Mouse (Mus musculus) frontal cortex, adult 2 months (tissue): ENCODE measurements at regions not wholly inside any gene's neighbourhood (a gene's known extent, or its start where the extent isn't known, plus 50 kb on each side); places are given as distances from the start of the nearest gene placed in this dataset.
A peak's percentile ranks its signal among the peaks of the same experiment; 100 is the strongest.

Experiments
- DNase-seq, 2 experiments: peaks; one replicate each; pipeline ENCODE4 v3.0.0; 2022; ENCODE audit warnings: low spot score in 1 of 2; ENCODE audit errors: extremely low spot score in 1 of 2

GRCm38 (mm10) chr16:78040149-78040920 is 261.0 kb upstream of the Cxadr start:
- DNase-seq, result no peak

DNA sequence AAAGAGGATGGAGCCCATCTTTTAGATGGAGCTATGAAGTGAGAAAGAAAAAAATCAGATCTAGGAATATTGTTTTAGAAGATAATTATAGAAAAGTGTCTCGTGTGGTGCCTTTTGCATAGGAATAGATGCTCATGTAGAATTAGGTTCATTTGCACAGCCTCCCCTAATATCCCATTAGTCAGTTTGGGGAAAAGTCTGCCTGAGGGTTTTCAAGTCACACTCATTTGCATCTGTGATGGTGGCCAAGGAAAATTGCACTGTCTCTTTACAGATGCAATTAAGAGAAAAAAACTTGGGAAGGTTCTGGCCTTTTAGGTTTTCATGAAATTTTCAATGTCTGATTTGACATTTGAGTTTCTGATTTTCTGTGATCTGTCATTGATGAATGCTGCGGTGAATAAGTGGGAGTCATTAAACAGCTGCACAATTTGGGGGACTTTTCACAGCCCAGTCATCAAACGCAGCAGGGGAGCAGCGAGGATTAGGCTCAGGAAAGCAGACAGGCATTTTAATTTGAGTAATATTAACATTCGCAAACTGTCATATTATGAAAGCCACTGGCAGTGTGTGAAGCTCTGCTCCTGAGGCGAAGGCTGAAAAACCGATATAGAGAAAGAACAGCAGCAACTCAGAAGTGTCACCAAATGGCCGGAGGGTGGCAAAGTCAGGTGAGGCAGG is 281.5 kb upstream of the Cxadr start:
- DNase-seq, result no peak

- DNase-seq, result no peak
Observed at GRCm38 (mm10) chr16:78015401-78015800, 285.9 kb upstream of the Cxadr start.

GRCm38 (mm10) chr16:78013049-78013819 is 288.1 kb upstream of the Cxadr start:
- DNase-seq, result no peak

DNA sequence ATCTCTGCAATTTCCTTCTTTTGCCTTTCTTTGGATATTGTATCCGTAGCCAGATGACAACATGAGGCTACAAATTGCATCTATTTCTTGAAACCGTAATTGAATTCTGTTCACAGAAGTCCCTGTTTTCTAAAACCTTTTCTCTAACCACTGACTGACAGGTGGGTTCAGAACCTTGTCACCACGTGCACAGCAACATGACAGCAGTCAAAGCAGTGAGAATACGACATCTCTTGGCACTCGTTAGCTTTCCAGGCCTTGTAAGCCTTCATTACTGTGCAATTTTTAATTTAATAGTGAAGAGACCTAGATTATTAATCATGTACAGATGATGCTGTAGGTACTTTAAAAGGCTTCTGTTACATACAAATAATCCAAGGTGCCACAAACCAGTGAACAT is 297.3 kb upstream of the Cxadr start:
- DNase-seq, result no peak

DNA sequence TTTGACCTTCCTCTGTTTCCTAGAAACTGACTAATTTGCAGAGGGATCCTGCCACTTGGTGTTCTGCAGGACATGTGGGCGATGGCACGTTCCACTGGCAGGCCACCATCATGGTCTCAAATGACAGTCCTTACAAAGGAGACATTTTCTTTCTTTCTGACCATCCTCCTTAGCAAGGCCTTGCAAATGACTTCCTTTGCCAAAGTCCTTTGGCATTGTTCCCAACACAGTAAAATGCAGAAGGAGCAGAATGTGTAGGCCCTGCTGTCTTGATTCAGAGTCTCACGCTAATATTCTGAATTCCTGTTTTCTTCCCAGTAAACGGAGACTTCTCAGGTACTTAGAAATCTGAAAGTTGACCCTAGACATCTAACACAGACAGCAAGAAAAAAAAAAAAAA is 308.3 kb upstream of the Cxadr start:
- DNase-seq, result no peak

- no peak for DNase-seq
Observed at GRCm38 (mm10) chr16:77989791-77990325, 311.4 kb upstream of the Cxadr start.

GRCm38 (mm10) chr16:77989139-77989538 is 312.1 kb upstream of the Cxadr start:
- DNase-seq, result no peak

DNA sequence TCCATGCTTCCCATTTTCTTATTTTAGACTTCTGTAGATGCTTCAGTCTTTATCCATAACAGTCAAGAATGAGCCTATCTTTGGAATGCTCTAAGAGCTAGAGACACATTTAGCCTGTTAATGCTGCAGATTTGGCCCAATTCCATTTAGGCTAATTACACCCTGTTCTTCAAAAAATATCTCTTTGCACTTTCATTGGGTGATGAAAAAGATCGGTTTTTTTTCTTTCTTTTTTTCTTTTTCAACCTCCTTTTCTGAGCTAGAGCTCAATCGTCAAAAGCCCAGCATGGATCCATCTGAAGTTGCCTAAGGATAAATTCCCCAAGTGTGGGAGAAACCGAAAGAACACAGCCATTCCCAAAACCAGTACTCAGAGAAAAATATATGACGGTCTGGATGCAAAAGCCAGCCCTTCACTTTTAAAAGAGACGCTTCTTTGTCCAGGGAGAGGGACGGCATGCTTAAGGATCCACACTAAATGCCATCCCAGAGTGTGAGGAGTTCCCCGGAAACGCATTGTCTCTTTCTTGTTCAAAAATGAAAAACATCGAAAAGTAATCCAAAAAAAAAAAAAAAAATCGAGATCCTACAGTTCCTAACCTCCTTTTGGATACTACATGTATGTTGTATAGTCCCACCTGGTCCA is 314.3 kb upstream of the Cxadr start:
- peak; percentile 4 to 49 for DNase-seq

- DNase-seq, result no peak
Observed at GRCm38 (mm10) chr16:77948785-77949184, 346.9 kb upstream of the Gm11146 start.

DNA sequence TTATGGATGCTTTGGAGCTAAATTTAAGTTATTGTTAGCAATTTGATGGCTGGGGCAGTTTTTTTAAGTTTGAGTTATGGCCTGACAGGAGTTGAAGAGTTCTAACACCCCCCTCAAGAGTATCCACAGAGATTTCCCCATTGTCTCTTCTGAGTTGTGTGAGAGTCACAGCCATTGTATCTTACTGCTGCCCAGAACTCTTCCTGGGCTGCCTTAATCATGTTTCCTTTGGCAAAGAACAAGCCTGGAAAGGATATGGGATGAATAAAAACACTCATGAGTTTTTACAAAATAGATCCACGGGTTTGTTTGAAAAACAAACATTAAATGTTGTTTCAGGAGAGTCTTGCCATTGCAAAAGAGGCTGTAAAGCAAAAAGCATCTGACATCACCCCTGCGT is 343.5 kb upstream of the Gm11146 start:
- DNase-seq, result no peak

- no peak for DNase-seq
Observed at GRCm38 (mm10) chr16:77931025-77931723, 329.3 kb upstream of the Gm11146 start.

- DNase-seq, result no peak
Observed at GRCm38 (mm10) chr16:77914160-77915070, 312.5 kb upstream of the Gm11146 start.

DNA sequence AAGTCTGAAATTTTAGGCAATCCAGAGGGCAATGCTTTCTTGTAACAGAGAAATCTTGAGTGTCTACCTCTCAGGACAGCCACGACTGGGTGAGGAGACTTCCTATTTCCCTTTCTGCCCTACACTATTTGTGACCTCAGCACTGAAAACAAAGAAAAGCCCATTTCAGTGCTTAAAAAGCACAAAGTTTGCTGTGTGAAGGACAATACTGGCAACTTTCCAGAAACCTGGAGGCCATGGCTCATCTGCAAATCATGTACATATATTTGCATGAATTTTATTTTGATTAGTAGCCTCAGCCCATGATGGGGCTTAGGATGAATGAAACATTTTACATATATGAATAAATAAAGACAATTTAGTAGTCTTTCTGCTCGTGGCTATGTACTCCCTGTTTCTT is 292.4 kb upstream of the Gm11146 start:
- DNase-seq, result no peak

DNA sequence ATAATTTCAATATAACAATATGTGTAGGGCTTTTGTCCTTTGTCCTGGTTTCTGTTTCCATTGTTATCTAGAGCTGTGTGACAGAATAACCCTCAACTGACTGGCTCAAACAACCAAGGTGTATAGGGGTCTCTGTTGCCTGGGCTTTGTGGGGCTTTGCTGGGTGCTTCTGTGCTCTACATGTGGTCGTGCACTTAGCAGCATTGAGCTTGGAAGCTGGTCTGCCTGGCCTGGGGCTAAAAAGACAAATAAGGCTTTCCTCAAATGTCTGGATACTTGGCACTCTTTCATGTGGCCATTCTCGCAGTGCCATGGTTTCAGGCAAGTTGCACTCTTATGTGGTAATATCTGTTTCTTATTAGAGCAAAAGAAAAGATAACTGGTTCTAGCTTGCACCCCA is 291.8 kb upstream of the Gm11146 start:
- DNase-seq, result no peak

DNA sequence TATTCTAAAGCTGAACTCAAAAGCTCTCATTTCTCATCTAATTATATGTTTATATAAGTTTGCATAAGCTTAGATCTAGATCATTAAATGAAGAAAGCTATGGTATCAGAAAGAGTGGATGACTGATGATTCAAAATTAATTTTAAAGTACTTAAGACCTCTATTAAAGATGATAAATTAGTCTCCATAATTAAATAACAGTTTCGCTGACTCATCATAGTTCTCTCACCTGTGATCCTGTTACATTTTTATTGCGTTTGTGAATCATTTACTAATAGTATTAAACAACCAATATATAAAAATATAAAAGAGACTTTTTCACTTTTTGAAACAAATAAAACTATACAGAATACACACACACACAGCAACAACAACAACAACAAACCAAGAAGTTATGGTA is 290.8 kb upstream of the Gm11146 start:
- DNase-seq, result no peak

DNA sequence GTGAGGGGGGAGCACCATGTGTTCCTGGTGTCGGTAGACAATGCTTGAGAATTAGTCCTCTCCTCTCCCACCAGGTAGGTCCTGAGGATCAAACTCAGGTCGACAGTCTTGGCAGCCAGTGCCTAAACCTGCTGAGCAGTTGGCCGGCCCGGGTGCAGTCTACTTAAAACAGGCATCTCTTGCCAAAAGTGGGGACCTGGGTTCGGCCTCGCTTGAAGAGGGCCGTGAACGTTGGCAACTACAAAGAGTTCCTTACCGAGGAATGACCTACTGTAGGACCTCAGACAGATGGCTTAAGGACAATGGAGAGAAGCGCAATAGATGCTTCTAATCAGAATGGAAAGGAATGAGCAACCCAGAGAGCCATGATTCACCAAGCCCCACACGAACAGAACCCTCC is 287.5 kb upstream of the Gm11146 start:
- no peak for DNase-seq

- peak in 1 of 2 experiments; percentile 0 for DNase-seq
Observed at GRCm38 (mm10) chr16:77885060-77885679, 283.3 kb upstream of the Gm11146 start.

GRCm38 (mm10) chr16:77884495-77884894 is 282.6 kb upstream of the Gm11146 start:
- DNase-seq, result no peak
